Mouse (Mus musculus): ENCODE data around the gene Plk3. TPM values are rescaled to one million over a fixed set of nuclear protein-coding genes. Genes with fewer than 3 reads are reported as not detected.
A peak's percentile ranks its signal among the peaks of the same experiment; 100 is the strongest.

Gene Plk3
- polyA plus RNA-seq, 1 experiment from 2014 or later = 2.9 TPM

- Histone ChIP-seq H3K9me3 (ENCODE audit: control insufficient read depth, low read length) (no peaks in the 10 kb centered on the region), H3K9ac (ENCODE audit: low read depth, low read length) (no peak overlapping the region), H3K4me1 (ENCODE audit: control insufficient read depth, insufficient read depth, low read length) (no peaks in the 10 kb centered on the region), H3K27me3 (ENCODE audit: control insufficient read depth, insufficient read depth, low read length) (no peaks in the 10 kb centered on the region), H3K27ac (ENCODE audit: low read depth, low read length) (no peak overlapping the region), H3K4me3 (ENCODE audit: low read length) (no peak overlapping the region), H3K4me2 (replicated peaks; ENCODE audit: low read depth, low read length) (no peak overlapping the region), H3K36me3 (ENCODE audit: control insufficient read depth, insufficient read depth, low read length) (peaks cover 12% of the 10 kb centered on the region)
- ATAC-seq (ENCODE audit: low FRiP score, low TSS enrichment) = no peak
- WGBS = 90% methylated on average over 13 of the region's 13 CpGs
Observed at GRCm38 (mm10) chr4:117145248-117145647, 11.5 kb upstream of the Plk3 start.

- Histone ChIP-seq H3K9me3 (ENCODE audit: control insufficient read depth, low read length) (no peaks in the 10 kb centered on the region), H3K27ac (ENCODE audit: low read depth, low read length) (no peak overlapping the region), H3K36me3 (ENCODE audit: control insufficient read depth, insufficient read depth, low read length) (no peaks in the 10 kb centered on the region), H3K27me3 (ENCODE audit: control insufficient read depth, insufficient read depth, low read length) (no peaks in the 10 kb centered on the region), H3K4me1 (ENCODE audit: control insufficient read depth, insufficient read depth, low read length) (no peaks in the 10 kb centered on the region), H3K4me3 (ENCODE audit: low read length) (no peak overlapping the region), H3K9ac (ENCODE audit: low read depth, low read length) (no peak overlapping the region), H3K4me2 (replicated peaks; ENCODE audit: low read depth, low read length) (no peak overlapping the region)
- ATAC-seq (ENCODE audit: low FRiP score, low TSS enrichment) = no peak
- WGBS = 34% methylated on average over 7 of the region's 7 CpGs
Observed at GRCm38 (mm10) chr4:117143023-117143422, 9.3 kb upstream of the Plk3 start.

GRCm38 (mm10) chr4:117140613-117141012 lies 6.8 kb upstream of the Plk3 start:
- no peak overlapping the region for H3K4me3 ChIP-seq (ENCODE audit: low read length)
- no peaks in the 10 kb centered on the region for H3K27me3 ChIP-seq (ENCODE audit: control insufficient read depth, insufficient read depth, low read length)
- no peaks in the 10 kb centered on the region for H3K9me3 ChIP-seq (ENCODE audit: control insufficient read depth, low read length)
- H3K27ac ChIP-seq (ENCODE audit: low read depth, low read length) = no peak overlapping the region
- H3K4me2 ChIP-seq (replicated peaks; ENCODE audit: low read depth, low read length) = no peak overlapping the region
- H3K36me3 ChIP-seq (ENCODE audit: control insufficient read depth, insufficient read depth, low read length) = no peaks in the 10 kb centered on the region
- WGBS = 42% methylated on average over 4 of the region's 4 CpGs
- no peak for ATAC-seq (ENCODE audit: low FRiP score, low TSS enrichment)
- H3K4me1 ChIP-seq (ENCODE audit: control insufficient read depth, insufficient read depth, low read length) = 0 out of 2 replicates have a peak, but pooled peaks cover 3% of the 10 kb centered on the region
- no peak overlapping the region for H3K9ac ChIP-seq (ENCODE audit: low read depth, low read length)

- H3K4me3 ChIP-seq (ENCODE audit: low read length) = no peak overlapping the region
- H3K27me3 ChIP-seq (ENCODE audit: control insufficient read depth, insufficient read depth, low read length) = no peaks in the 10 kb centered on the region
- no peak overlapping the region for H3K27ac ChIP-seq (ENCODE audit: low read depth, low read length)
- no peaks in the 10 kb centered on the region for H3K36me3 ChIP-seq (ENCODE audit: control insufficient read depth, insufficient read depth, low read length)
- H3K9me3 ChIP-seq (ENCODE audit: control insufficient read depth, low read length) = no peaks in the 10 kb centered on the region
- no peak overlapping the region for H3K4me2 ChIP-seq (replicated peaks; ENCODE audit: low read depth, low read length)
- 3% methylated on average over 2 of the region's 2 CpGs for WGBS
- peaks cover 5% of the 10 kb centered on the region; the same call in 1 of the 2 replicates for H3K4me1 ChIP-seq (ENCODE audit: control insufficient read depth, insufficient read depth, low read length)
- no peak for ATAC-seq (ENCODE audit: low FRiP score, low TSS enrichment)
- no peak overlapping the region for H3K9ac ChIP-seq (ENCODE audit: low read depth, low read length)
Observed at GRCm38 (mm10) chr4:117139217-117139612, 5.5 kb upstream of the Plk3 start.

GRCm38 (mm10) chr4:117138295-117139216 lies 4.8 kb upstream of the Plk3 start:
- Histone ChIP-seq H3K27ac (ENCODE audit: low read depth, low read length) (no peak overlapping the region), H3K9ac (ENCODE audit: low read depth, low read length) (no peak overlapping the region), H3K36me3 (ENCODE audit: control insufficient read depth, insufficient read depth, low read length) (no peaks in the 10 kb centered on the region), H3K4me1 (ENCODE audit: control insufficient read depth, insufficient read depth, low read length) (peaks cover 7% of the 10 kb centered on the region; the same call in 1 of the 2 replicates), H3K27me3 (ENCODE audit: control insufficient read depth, insufficient read depth, low read length) (no peaks in the 10 kb centered on the region), H3K4me2 (replicated peaks; ENCODE audit: low read depth, low read length) (no peak overlapping the region), H3K4me3 (ENCODE audit: low read length) (no peak overlapping the region), H3K9me3 (ENCODE audit: control insufficient read depth, low read length) (no peaks in the 10 kb centered on the region)
- 56% methylated on average over 16 of the region's 17 CpGs for WGBS
- ATAC-seq (ENCODE audit: low FRiP score, low TSS enrichment) = no peak

DNA sequence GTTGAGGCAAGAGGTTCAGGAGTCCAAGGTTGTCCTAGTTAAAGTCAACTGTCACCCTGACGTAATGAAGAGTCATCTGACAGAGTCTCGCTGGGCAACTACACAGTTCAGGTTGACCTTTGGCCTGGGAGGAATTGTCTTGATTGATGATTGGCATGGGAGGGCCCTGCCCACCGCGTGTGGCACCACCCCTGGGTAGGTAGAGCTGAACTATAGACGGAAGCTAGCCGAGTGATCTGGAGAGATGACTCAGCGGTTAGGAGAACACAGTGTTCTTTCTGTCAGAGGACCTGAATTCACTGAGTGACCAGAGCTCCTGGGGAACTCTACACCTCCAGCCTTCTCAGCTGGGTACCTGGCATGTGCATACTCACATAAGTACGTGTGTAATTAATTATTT lies 2.3 kb upstream of the Plk3 start:
- ATAC-seq (ENCODE audit: low FRiP score, low TSS enrichment) = no peak
- Histone ChIP-seq H3K4me2 (replicated peaks; ENCODE audit: low read depth, low read length) (no peak overlapping the region), H3K27ac (ENCODE audit: low read depth, low read length) (no peak overlapping the region), H3K9me3 (ENCODE audit: control insufficient read depth, low read length) (no peaks in the 10 kb centered on the region), H3K27me3 (ENCODE audit: control insufficient read depth, insufficient read depth, low read length) (peaks cover 14% of the 10 kb centered on the region), H3K4me1 (ENCODE audit: control insufficient read depth, insufficient read depth, low read length) (peaks cover 9% of the 10 kb centered on the region; the same call in 1 of the 2 replicates), H3K4me3 (ENCODE audit: low read length) (no peak overlapping the region), H3K9ac (ENCODE audit: low read depth, low read length) (no peak overlapping the region), H3K36me3 (ENCODE audit: control insufficient read depth, insufficient read depth, low read length) (no peaks in the 10 kb centered on the region)
- 31% methylated on average over 8 of the region's 8 CpGs for WGBS

DNA sequence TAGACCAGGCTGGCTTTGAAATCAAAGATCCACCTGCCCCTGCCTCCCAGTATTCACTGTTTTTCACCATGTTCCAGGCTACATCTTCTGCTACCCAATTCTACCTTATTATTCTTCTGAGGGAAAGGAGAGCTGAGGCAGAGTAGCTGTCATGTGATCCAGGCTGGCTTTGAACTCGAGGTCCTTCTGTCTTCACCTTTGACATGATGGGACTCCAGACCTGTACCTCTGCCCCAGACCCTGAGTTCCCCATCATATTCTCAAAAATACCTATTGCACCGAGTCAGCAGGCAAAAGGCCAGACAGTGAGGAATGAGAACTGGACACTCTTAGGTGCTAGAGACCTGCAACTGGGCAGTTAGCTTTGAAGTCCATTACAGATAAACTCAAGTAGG lies 835 bp upstream of the Plk3 start:
- no peak overlapping the region for H3K4me3 ChIP-seq (ENCODE audit: low read length)

GRCm38 (mm10) chr4:117133366-117133796 lies 382 bp downstream of the Plk3 start:
- peaks cover 9% of the 10 kb centered on the region; the same call in 1 of the 2 replicates for H3K4me1 ChIP-seq (ENCODE audit: control insufficient read depth, insufficient read depth, low read length)
- H3K27ac ChIP-seq (ENCODE audit: low read depth, low read length) = no peak overlapping the region
- peak overlapping the region; percentile 71 for H3K4me3 ChIP-seq (ENCODE audit: low read length)
- H3K36me3 ChIP-seq (ENCODE audit: control insufficient read depth, insufficient read depth, low read length) = peaks cover 3% of the 10 kb centered on the region; the same call in 1 of the 2 replicates
- WGBS = under 1% methylated on average over 42 of the region's 42 CpGs
- peak overlapping the region; percentile 74 for H3K9ac ChIP-seq (ENCODE audit: low read depth, low read length)
- H3K9me3 ChIP-seq (ENCODE audit: control insufficient read depth, low read length) = no peaks in the 10 kb centered on the region
- ATAC-seq (ENCODE audit: low FRiP score, low TSS enrichment) = peak; percentile 56
- H3K27me3 ChIP-seq (ENCODE audit: control insufficient read depth, insufficient read depth, low read length) = peaks cover 14% of the 10 kb centered on the region
- H3K4me2 ChIP-seq (replicated peaks; ENCODE audit: low read depth, low read length) = peak overlapping the region; percentile 92

More for the DNA sequence above, 835 bp upstream of the Plk3 start:
- 39% methylated on average over 2 of the region's 2 CpGs for WGBS
- ATAC-seq (ENCODE audit: low FRiP score, low TSS enrichment) = no peak
- H3K36me3 ChIP-seq (ENCODE audit: control insufficient read depth, insufficient read depth, low read length) = 0 out of 2 replicates have a peak, but pooled peaks cover 3% of the 10 kb centered on the region
- no peak overlapping the region for H3K4me2 ChIP-seq (replicated peaks; ENCODE audit: low read depth, low read length)
- no peak overlapping the region for H3K27ac ChIP-seq (ENCODE audit: low read depth, low read length)
- peaks cover 9% of the 10 kb centered on the region; the same call in 1 of the 2 replicates for H3K4me1 ChIP-seq (ENCODE audit: control insufficient read depth, insufficient read depth, low read length)
- peaks cover 14% of the 10 kb centered on the region for H3K27me3 ChIP-seq (ENCODE audit: control insufficient read depth, insufficient read depth, low read length)
- H3K9me3 ChIP-seq (ENCODE audit: control insufficient read depth, low read length) = no peaks in the 10 kb centered on the region
- no peak overlapping the region for H3K9ac ChIP-seq (ENCODE audit: low read depth, low read length)

DNA sequence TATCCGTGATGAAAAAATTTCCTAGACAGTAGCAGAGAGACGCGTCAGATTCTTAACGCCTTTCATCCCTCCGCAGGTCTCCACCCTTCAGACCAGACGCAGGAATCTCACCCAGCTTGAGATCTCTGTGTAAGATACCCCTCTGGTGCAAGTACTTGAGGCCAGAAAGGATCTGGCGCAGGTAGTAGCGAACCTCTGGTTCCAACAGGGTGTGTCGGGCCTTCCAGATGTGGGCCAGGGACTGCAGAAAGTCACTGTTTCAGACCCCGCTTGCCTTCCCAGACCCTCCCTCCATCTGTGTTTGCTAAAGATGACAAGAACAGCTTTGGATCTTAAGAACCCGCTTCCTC lies 994 bp downstream of the Plk3 start:
- H3K4me1 ChIP-seq (ENCODE audit: control insufficient read depth, insufficient read depth, low read length) = peaks cover 9% of the 10 kb centered on the region; the same call in 1 of the 2 replicates
- H3K27me3 ChIP-seq (ENCODE audit: control insufficient read depth, insufficient read depth, low read length) = peaks cover 14% of the 10 kb centered on the region
- H3K27ac ChIP-seq (ENCODE audit: low read depth, low read length) = no peak overlapping the region
- WGBS = 20% methylated on average over 11 of the region's 11 CpGs
- no peaks in the 10 kb centered on the region for H3K9me3 ChIP-seq (ENCODE audit: control insufficient read depth, low read length)
- peaks cover 3% of the 10 kb centered on the region; the same call in 1 of the 2 replicates for H3K36me3 ChIP-seq (ENCODE audit: control insufficient read depth, insufficient read depth, low read length)
- peak overlapping the region; percentile 92 for H3K4me2 ChIP-seq (replicated peaks; ENCODE audit: low read depth, low read length)
- ATAC-seq (ENCODE audit: low FRiP score, low TSS enrichment) = no peak
- peak overlapping the region; percentile 71 for H3K4me3 ChIP-seq (ENCODE audit: low read length)
- peak overlapping the region; percentile 74; the same call in 1 of the 2 replicates for H3K9ac ChIP-seq (ENCODE audit: low read depth, low read length)

Measured in kidney, embryonic 14.5 days (tissue).